Mouse (Mus musculus) stomach, embryonic 16.5 days (tissue): ENCODE data around the gene Fam219a. TPM values are rescaled to one million over a fixed set of nuclear protein-coding genes. Genes with fewer than 3 reads are reported as not detected.

Experiments
- ATAC-seq: fragments of 200-750 bp; cut with Nextera tagmentation; 2 replicates; pipeline ENCODE4 v1.8.0; 2017; ENCODE audit warnings: moderate number of reproducible peaks, moderate TSS enrichment; ENCODE audit not compliant: insufficient read depth, low FRiP score
- H3K27ac ChIP-seq: fragments of 300-500 bp; sonication (generic); 2 replicates; pipeline ENCODE4 v1.5.1; 2014; ENCODE audit warnings: low read length
- H3K27me3 ChIP-seq: fragments of 300-500 bp; sonication (generic); 2 replicates; pipeline ENCODE4 v1.6.1; 2014; ENCODE audit warnings: low read length, control low read depth, mixed read lengths; ENCODE audit not compliant: control insufficient read depth, insufficient read depth
- H3K36me3 ChIP-seq: fragments of 300-500 bp; sonication (generic); 2 replicates; pipeline ENCODE4 v1.6.1; 2014; ENCODE audit warnings: low read length; ENCODE audit not compliant: control insufficient read depth, insufficient read depth
- H3K4me1 ChIP-seq: fragments of 300-500 bp; sonication (generic); 2 replicates; pipeline ENCODE4 v1.6.1; 2014; ENCODE audit warnings: low read length, control low read depth, mixed read lengths; ENCODE audit not compliant: control insufficient read depth, insufficient read depth
- H3K4me2 ChIP-seq: fragments of 300-500 bp; sonication (generic); 2 replicates; pipeline ENCODE4 v1.6.1; 2014; ENCODE audit warnings: low read depth, low read length, mixed read lengths
- H3K4me3 ChIP-seq: fragments of 300-500 bp; sonication (generic); replicated peaks from 2 replicates; pipeline ENCODE4 v1.5.1; 2014; ENCODE audit warnings: mild to moderate bottlenecking, low read length
- H3K9ac ChIP-seq: fragments of 300-500 bp; sonication (generic); 2 replicates; pipeline ENCODE4 v1.6.1; 2014; ENCODE audit warnings: low read length
- H3K9me3 ChIP-seq: fragments of 300-500 bp; sonication (generic); replicated peaks from 2 replicates; pipeline ENCODE4 v1.6.1; 2016; ENCODE audit warnings: low read length, control low read depth; ENCODE audit not compliant: control insufficient read depth
- WGBS: fragments of 180-500 bp; shearing (Covaris S2); extraction: QIAGEN DNeasy Blood & Tissue Kit; methylation state at CpG from one replicate; pipeline ENCODE4 v1.1.7; 2014; 5-methylcytosine and 5-hydroxymethylcytosine counted together
- polyA plus RNA-seq: library from polyadenylated mRNA; unstranded; fragments of >200 nt; fragmentation: Nextera tagmentation; extraction: Ambion mirVana; gene quantifications from 2 replicates; pipeline ENCODE4 v1.2.1, GENCODE M21; 2015

Gene Fam219a
- polyA plus RNA-seq, 1 experiment from 2014 or later = 3.0 TPM

DNA sequence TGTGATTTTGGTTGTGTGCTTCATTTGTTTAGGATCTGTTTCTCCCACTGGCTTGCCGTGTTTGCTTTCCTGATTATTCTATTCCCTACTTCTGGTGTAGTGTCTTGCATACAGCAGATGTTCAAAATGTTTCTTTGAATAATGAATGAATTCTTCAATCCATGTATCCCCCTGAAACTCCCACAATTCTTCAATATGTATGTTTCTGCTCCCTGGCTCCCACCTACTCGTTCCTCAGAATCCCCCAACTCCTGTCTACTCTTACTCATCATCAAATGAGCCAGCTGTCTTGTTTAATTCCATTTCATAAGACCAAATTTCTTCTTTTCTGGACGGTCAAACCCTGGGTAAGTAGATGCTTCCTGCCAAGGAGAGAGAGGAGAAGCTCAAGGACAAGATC lies 12.2 kb downstream of the Fam219a start:
- no peak overlapping the region for H3K27ac ChIP-seq
- H3K9ac ChIP-seq = no peak overlapping the region
- H3K4me1 ChIP-seq = no peaks in the 10 kb centered on the region
- H3K9me3 ChIP-seq = no peaks in the 10 kb centered on the region
- 64% methylated on average over 3 of the region's 3 CpGs for WGBS
- H3K27me3 ChIP-seq = no peaks in the 10 kb centered on the region
- no peak overlapping the region for H3K4me3 ChIP-seq
- H3K4me2 ChIP-seq = no peak overlapping the region
- ATAC-seq = no peak
- H3K36me3 ChIP-seq = no peaks in the 10 kb centered on the region

DNA sequence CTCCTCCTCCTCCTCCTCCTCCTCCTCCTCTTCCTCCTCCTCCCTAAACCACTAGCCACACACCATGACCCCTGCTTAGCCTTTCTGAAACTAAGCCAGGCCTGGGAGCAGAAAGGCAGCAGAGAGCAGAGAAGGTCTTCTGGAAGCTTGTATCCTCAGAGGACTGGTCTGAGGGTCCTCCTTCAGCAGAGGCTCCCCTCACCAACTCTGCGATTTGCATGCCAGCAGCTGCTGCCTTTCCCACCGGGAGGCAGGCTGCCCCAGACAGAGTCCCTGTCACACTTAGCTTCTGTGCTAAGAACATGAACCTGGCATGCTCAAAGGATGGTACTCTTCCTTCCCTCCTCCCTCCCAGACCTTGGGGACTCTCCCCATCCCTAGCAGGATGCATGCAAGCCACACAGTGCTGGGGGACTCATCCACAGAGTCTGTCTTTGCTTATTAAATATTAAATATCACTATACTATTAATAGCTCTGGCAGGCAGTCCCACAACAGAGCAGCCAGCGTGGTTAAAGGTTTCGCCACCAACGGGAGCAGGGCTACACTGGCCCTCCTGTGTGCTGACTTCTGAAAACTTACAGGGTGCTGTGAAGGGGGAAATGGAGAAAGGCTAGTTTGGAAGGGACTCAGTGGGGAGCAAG lies 12.9 kb downstream of the Fam219a start:
- Histone ChIP-seq H3K36me3 (no peaks in the 10 kb centered on the region), H3K9me3 (no peaks in the 10 kb centered on the region), H3K9ac (no peak overlapping the region), H3K27me3 (no peaks in the 10 kb centered on the region), H3K4me2 (no peak overlapping the region), H3K4me1 (no peaks in the 10 kb centered on the region), H3K27ac (no peak overlapping the region), H3K4me3 (no peak overlapping the region)
- no peak for ATAC-seq
- 50% methylated on average over 5 of the region's 5 CpGs for WGBS

DNA sequence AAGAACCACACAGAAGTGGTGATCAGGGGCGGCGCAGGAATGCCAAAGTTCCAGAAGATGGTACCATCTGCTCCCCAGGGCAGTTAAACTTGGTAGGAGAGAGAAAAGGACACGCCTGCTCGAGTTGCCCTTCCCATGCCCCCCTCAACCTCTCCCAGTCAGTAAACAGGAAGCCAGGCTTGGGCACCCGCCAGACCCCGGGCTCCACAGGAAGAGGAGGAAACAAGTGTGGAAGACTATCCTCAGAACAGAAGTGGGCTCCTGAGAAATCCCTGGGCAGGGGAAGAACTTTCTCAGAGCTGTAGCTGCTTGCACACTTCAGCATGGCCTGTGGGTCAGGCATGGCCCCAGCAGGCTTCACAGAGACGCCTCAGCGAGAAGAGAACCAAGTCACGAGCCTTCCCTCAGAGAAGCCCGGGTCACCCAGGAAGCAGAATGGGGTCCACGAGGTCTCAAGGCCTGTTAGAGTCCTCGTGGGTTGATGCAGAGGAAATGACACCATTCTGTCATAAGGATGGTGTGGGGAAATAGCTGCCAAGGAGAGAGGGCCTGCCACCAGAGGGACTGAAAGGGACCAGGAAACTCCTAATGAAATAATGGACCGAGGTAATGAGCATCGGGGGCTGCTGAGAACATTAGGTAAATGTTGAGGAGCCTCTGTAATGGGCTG lies 14.2 kb downstream of the Fam219a start:
- 59% methylated on average over 14 of the region's 14 CpGs for WGBS

DNA sequence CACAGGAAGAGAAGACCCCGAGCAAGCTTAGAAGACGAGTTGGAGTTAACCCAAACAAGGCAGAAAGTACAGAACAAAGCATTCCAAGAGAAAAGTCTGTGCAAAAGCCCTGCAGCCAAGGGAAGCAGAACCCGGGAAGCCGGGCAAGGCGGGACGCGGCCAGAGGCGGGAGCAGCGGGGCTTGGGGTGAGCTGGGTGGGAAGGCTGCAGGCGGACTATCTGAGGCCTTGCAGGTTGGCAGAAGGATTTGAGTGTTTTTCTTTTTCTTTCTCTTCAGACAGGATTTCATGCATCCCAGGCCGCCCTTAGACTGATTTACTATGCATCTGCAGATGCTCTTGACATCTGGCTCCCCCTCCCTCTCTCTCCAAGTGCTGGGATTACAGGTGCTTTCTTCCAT lies 16.2 kb downstream of the Fam219a start:
- Histone ChIP-seq H3K9ac (no peak overlapping the region), H3K4me3 (no peak overlapping the region), H3K36me3 (no peaks in the 10 kb centered on the region), H3K27me3 (no peaks in the 10 kb centered on the region), H3K4me2 (no peak overlapping the region), H3K27ac (no peak overlapping the region), H3K9me3 (no peaks in the 10 kb centered on the region), H3K4me1 (no peaks in the 10 kb centered on the region)
- no peak for ATAC-seq
- WGBS = 72% methylated on average over 11 of the region's 11 CpGs

More for the DNA sequence above, 14.2 kb downstream of the Fam219a start:
- Histone ChIP-seq H3K4me2 (no peak overlapping the region), H3K36me3 (no peaks in the 10 kb centered on the region), H3K27ac (peak overlapping the region; percentile 39; the same call in 1 of the 2 replicates), H3K9me3 (no peaks in the 10 kb centered on the region), H3K4me1 (no peaks in the 10 kb centered on the region), H3K4me3 (no peak overlapping the region), H3K27me3 (no peaks in the 10 kb centered on the region), H3K9ac (no peak overlapping the region)
- ATAC-seq = peak; percentile 60; the same call in 1 of the 2 replicates

DNA sequence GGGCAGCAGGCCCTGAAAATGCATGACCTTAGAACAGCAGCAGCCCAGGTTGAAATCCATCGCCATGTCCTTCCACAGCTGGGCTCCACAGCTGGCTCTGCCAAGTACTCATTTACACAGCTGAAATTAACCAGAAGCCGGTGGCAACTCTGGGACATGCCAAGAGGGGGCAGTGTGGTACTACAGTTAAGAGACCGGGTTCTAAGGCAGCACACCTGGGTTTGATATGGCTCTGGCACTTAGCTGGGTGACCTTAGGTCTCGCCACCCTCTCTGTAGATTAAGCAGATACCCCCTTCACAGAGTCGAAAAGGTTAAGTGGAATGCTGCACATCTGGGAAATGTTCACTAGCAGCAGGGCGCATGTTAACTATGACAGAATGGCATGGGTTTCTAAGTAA lies 16.8 kb downstream of the Fam219a start:
- 33% methylated on average over 6 of the region's 6 CpGs for WGBS
- Histone ChIP-seq H3K36me3 (no peaks in the 10 kb centered on the region), H3K4me3 (no peak overlapping the region), H3K9me3 (no peaks in the 10 kb centered on the region), H3K27me3 (no peaks in the 10 kb centered on the region), H3K4me2 (no peak overlapping the region), H3K4me1 (no peaks in the 10 kb centered on the region), H3K9ac (no peak overlapping the region), H3K27ac (no peak overlapping the region)
- ATAC-seq = peak; percentile 7; the same call in 1 of the 2 replicates

DNA sequence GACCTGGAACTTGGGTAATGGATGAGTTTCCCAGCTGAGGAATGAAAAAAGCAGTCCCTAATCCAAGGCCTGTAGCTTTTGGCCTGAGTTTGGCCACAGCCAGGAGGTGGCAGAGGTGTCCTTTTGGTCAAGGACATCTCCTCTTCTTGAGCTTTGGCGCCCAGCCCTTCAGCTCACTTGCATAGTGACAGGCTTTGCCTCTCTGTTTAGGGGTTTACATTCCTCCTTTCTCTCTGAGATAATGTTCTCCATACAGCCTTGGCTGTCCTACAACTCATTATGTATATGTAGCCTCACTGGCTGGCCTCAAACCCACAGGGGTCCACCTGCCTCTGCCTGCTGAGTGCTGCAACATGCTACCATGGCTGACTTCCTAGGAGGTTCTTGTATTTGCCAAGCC lies 22.3 kb downstream of the Fam219a start:
- Histone ChIP-seq H3K9ac (no peak overlapping the region), H3K27me3 (no peaks in the 10 kb centered on the region), H3K4me1 (no peaks in the 10 kb centered on the region), H3K4me2 (no peak overlapping the region), H3K9me3 (no peaks in the 10 kb centered on the region), H3K36me3 (no peaks in the 10 kb centered on the region), H3K4me3 (no peak overlapping the region), H3K27ac (no peak overlapping the region)
- no peak for ATAC-seq
- WGBS = 75% methylated on average over 1 of the region's 1 CpGs

DNA sequence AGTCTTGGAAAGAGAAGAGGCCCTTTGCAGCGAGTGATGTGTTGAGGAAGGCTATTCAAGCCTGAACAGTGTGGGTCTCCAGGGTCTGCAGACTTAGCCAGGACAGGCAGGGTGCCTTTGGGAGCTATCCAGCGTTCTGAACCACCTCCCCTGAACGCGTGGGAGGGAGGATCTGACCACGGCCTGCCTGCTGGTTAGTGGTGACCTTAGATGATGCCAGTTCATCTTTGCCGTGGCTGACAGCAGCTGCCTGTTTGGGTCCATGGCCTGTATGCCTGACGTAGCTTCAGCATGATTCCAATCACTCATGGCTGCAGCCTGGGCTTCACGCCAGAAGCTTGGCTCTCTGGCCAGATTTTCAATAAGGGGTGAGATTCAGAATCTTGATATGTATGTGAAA lies 23.4 kb downstream of the Fam219a start:
- Histone ChIP-seq H3K9ac (no peak overlapping the region), H3K9me3 (no peaks in the 10 kb centered on the region), H3K27me3 (no peaks in the 10 kb centered on the region), H3K36me3 (no peaks in the 10 kb centered on the region), H3K27ac (no peak overlapping the region), H3K4me2 (no peak overlapping the region), H3K4me3 (no peak overlapping the region), H3K4me1 (no peaks in the 10 kb centered on the region)
- WGBS = 13% methylated on average over 8 of the region's 8 CpGs
- ATAC-seq = no peak

DNA sequence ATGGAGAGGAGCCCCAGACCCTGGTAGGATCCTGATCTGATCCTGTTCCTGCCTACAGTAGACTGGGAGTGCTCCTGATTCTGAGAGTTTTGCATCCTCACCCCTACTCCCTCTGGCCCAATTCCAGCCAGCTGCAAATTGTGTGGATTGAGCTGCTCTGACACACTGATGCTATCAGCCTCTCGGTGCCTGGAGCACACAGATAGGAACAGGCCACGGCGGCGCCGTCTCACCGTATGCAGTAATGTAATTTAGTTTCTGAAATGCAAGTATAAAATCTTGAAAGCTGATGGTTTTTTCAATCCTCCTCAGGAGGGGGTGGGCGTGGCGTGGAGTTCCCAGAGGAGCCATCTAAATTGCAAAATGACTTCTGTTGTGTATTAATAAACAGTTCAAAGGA lies 27.2 kb downstream of the Fam219a start:
- no peak overlapping the region for H3K9ac ChIP-seq
- ATAC-seq = no peak
- WGBS = 77% methylated on average over 8 of the region's 8 CpGs
- H3K36me3 ChIP-seq = no peaks in the 10 kb centered on the region
- no peaks in the 10 kb centered on the region for H3K4me1 ChIP-seq
- H3K9me3 ChIP-seq = no peaks in the 10 kb centered on the region
- H3K4me3 ChIP-seq = no peak overlapping the region
- no peak overlapping the region for H3K27ac ChIP-seq
- no peak overlapping the region for H3K4me2 ChIP-seq
- H3K27me3 ChIP-seq = no peaks in the 10 kb centered on the region

DNA sequence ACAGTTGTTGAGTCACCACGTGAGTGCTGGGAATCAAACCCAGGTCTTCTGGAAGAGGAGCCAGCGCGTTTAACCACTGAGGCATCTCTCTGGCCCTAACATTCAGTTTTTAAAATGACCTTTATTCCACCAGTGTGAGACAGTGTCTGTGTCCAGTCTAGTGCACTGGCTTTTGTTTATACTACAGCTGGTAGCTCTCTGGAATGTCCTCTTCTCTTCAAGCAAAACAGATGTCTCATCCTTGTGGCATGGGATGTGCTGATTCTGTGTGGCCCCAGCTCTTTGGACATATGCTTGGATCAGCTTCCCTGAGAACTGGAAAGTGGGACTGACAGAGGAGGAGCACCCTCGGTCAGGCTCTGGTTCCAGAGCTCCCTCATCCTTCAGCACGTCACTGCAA lies 34.5 kb downstream of the Fam219a start:
- H3K4me2 ChIP-seq = no peak overlapping the region
- 64% methylated on average over 5 of the region's 5 CpGs for WGBS
- no peak for ATAC-seq

More for the DNA sequence above, 34.5 kb downstream of the Fam219a start:
- Histone ChIP-seq H3K27me3 (no peaks in the 10 kb centered on the region), H3K4me3 (no peak overlapping the region), H3K9ac (no peak overlapping the region), H3K27ac (no peak overlapping the region), H3K36me3 (no peaks in the 10 kb centered on the region), H3K4me1 (no peaks in the 10 kb centered on the region), H3K9me3 (no peaks in the 10 kb centered on the region)
